Mouse (Mus musculus): ENCODE data around the gene Ndufa13. TPM values are rescaled to one million over a fixed set of nuclear protein-coding genes. Genes with fewer than 3 reads are reported as not detected.

Gene Ndufa13
- polyA plus RNA-seq, 1 experiment, result 195 TPM

GRCm38 (mm10) chr8:69912478-69913074, 10.2 kb upstream of the Ndufa13 start:
- TF ChIP-seq GATA1 (IDR thresholded peaks at IDR 0.05; ENCODE audit: borderline replicate concordance, low read length), result no peak
- TF ChIP-seq FLI1 (IDR thresholded peaks at IDR 0.05; ENCODE audit: low read length), result no peak
- Histone ChIP-seq H3K36me3 (replicated peaks; ENCODE audit: low read length) (peaks cover 100% of the 10 kb centered on the region), H3K4me1 (peaks cover 53% of the 10 kb centered on the region)

GRCm38 (mm10) chr8:69911917-69912316, 9.6 kb upstream of the Ndufa13 start:
- TF ChIP-seq GATA1 (IDR thresholded peaks at IDR 0.05; ENCODE audit: borderline replicate concordance, low read length), result no peak
- TF ChIP-seq FLI1 (IDR thresholded peaks at IDR 0.05; ENCODE audit: low read length), result no peak
- Histone ChIP-seq H3K27me3 (replicated peaks) (no peaks in the 10 kb centered on the region), H3K36me3 (replicated peaks; ENCODE audit: low read length) (peaks cover 99% of the 10 kb centered on the region)

More at GRCm38 (mm10) chr8:69912478-69913074, 10.2 kb upstream of the Ndufa13 start:
- Histone ChIP-seq H3K27me3 (replicated peaks) (no peaks in the 10 kb centered on the region), H3K9me3 (no peaks in the 10 kb centered on the region), H3K4me3 (replicated peaks) (no peak overlapping the region)

GRCm38 (mm10) chr8:69907106-69907505, 4.7 kb upstream of the Ndufa13 start:
- Histone ChIP-seq H3K4me3 (replicated peaks) (no peak overlapping the region), H3K9me3 (no peaks in the 10 kb centered on the region), H3K27me3 (replicated peaks) (no peaks in the 10 kb centered on the region), H3K4me1 (peaks cover 59% of the 10 kb centered on the region), H3K36me3 (replicated peaks; ENCODE audit: low read length) (peaks cover 55% of the 10 kb centered on the region)
- TF ChIP-seq FLI1 (IDR thresholded peaks at IDR 0.05; ENCODE audit: low read length) (no peak), GATA1 (IDR thresholded peaks at IDR 0.05; ENCODE audit: borderline replicate concordance, low read length) (no peak)

More at GRCm38 (mm10) chr8:69911917-69912316, 9.6 kb upstream of the Ndufa13 start:
- Histone ChIP-seq H3K4me3 (replicated peaks) (no peak overlapping the region), H3K9me3 (no peaks in the 10 kb centered on the region), H3K4me1 (peaks cover 50% of the 10 kb centered on the region)

GRCm38 (mm10) chr8:69906260-69906659, 3.9 kb upstream of the Ndufa13 start:
- Histone ChIP-seq H3K4me1 (peaks cover 60% of the 10 kb centered on the region), H3K36me3 (replicated peaks; ENCODE audit: low read length) (peaks cover 47% of the 10 kb centered on the region), H3K4me3 (replicated peaks) (no peak overlapping the region), H3K27me3 (replicated peaks) (no peaks in the 10 kb centered on the region), H3K9me3 (no peaks in the 10 kb centered on the region)
- TF ChIP-seq FLI1 (IDR thresholded peaks at IDR 0.05; ENCODE audit: low read length) (no peak), GATA1 (IDR thresholded peaks at IDR 0.05; ENCODE audit: borderline replicate concordance, low read length) (no peak)

GRCm38 (mm10) chr8:69904096-69904495, 1.7 kb upstream of the Ndufa13 start:
- Histone ChIP-seq H3K27me3 (replicated peaks) (no peaks in the 10 kb centered on the region), H3K9me3 (no peaks in the 10 kb centered on the region), H3K36me3 (replicated peaks; ENCODE audit: low read length) (peaks cover 32% of the 10 kb centered on the region), H3K4me1 (peaks cover 67% of the 10 kb centered on the region), H3K4me3 (replicated peaks) (no peak overlapping the region)
- TF ChIP-seq FLI1 (IDR thresholded peaks at IDR 0.05; ENCODE audit: low read length), result no peak
- no peak for TF ChIP-seq GATA1 (IDR thresholded peaks at IDR 0.05; ENCODE audit: borderline replicate concordance, low read length)

- H3K36me3 ChIP-seq (replicated peaks; ENCODE audit: low read length), result peaks cover 29% of the 10 kb centered on the region
- TF ChIP-seq GATA1 (IDR thresholded peaks at IDR 0.05; ENCODE audit: borderline replicate concordance, low read length), result no peak
- no peak; the same call in 1 of the 2 replicates for TF ChIP-seq FLI1 (IDR thresholded peaks at IDR 0.05; ENCODE audit: low read length)
- peak overlapping the region; percentile 99 for H3K4me3 ChIP-seq (replicated peaks)
Measured at GRCm38 (mm10) chr8:69903063-69903542, 745 bp upstream of the Ndufa13 start.

GRCm38 (mm10) chr8:69901484-69902162, 735 bp downstream of the Ndufa13 start:
- peaks cover 33% of the 10 kb centered on the region for H3K36me3 ChIP-seq (replicated peaks; ENCODE audit: low read length)
- no peaks in the 10 kb centered on the region for H3K27me3 ChIP-seq (replicated peaks)
- peak; percentile 98 for TF ChIP-seq FLI1 (IDR thresholded peaks at IDR 0.05; ENCODE audit: low read length)
- TF ChIP-seq GATA1 (IDR thresholded peaks at IDR 0.05; ENCODE audit: borderline replicate concordance, low read length), result no peak
- peak overlapping the region; percentile 99 for H3K4me3 ChIP-seq (replicated peaks)
- H3K4me1 ChIP-seq, result peaks cover 74% of the 10 kb centered on the region
- no peaks in the 10 kb centered on the region for H3K9me3 ChIP-seq

More at GRCm38 (mm10) chr8:69903063-69903542, 745 bp upstream of the Ndufa13 start:
- Histone ChIP-seq H3K27me3 (replicated peaks) (no peaks in the 10 kb centered on the region), H3K4me1 (peaks cover 67% of the 10 kb centered on the region), H3K9me3 (no peaks in the 10 kb centered on the region)

- no peak for TF ChIP-seq FLI1 (IDR thresholded peaks at IDR 0.05; ENCODE audit: low read length)
- TF ChIP-seq GATA1 (IDR thresholded peaks at IDR 0.05; ENCODE audit: borderline replicate concordance, low read length), result no peak
- Histone ChIP-seq H3K9me3 (no peaks in the 10 kb centered on the region), H3K4me3 (replicated peaks) (peak overlapping the region; percentile 99), H3K36me3 (replicated peaks; ENCODE audit: low read length) (peaks cover 35% of the 10 kb centered on the region), H3K27me3 (replicated peaks) (no peaks in the 10 kb centered on the region), H3K4me1 (peaks cover 75% of the 10 kb centered on the region)
Measured at GRCm38 (mm10) chr8:69900895-69901451, 1.4 kb downstream of the Ndufa13 start.

- Histone ChIP-seq H3K36me3 (replicated peaks; ENCODE audit: low read length) (peaks cover 46% of the 10 kb centered on the region), H3K9me3 (no peaks in the 10 kb centered on the region), H3K27me3 (replicated peaks) (no peaks in the 10 kb centered on the region), H3K4me3 (replicated peaks) (peak overlapping the region; percentile 16), H3K4me1 (peaks cover 83% of the 10 kb centered on the region)
- no peak for TF ChIP-seq GATA1 (IDR thresholded peaks at IDR 0.05; ENCODE audit: borderline replicate concordance, low read length)
- TF ChIP-seq FLI1 (IDR thresholded peaks at IDR 0.05; ENCODE audit: low read length), result no peak
Measured at GRCm38 (mm10) chr8:69899876-69900275, 2.5 kb downstream of the Ndufa13 start.

GRCm38 (mm10) chr8:69897857-69898256, 4.5 kb downstream of the Ndufa13 start:
- H3K4me3 ChIP-seq (replicated peaks), result peak overlapping the region; percentile 35
- H3K4me1 ChIP-seq, result peaks cover 79% of the 10 kb centered on the region
- no peak for TF ChIP-seq FLI1 (IDR thresholded peaks at IDR 0.05; ENCODE audit: low read length)
- TF ChIP-seq GATA1 (IDR thresholded peaks at IDR 0.05; ENCODE audit: borderline replicate concordance, low read length), result no peak
- H3K9me3 ChIP-seq, result no peaks in the 10 kb centered on the region
- H3K36me3 ChIP-seq (replicated peaks; ENCODE audit: low read length), result peaks cover 66% of the 10 kb centered on the region
- no peaks in the 10 kb centered on the region for H3K27me3 ChIP-seq (replicated peaks)

All from megakaryocyte, embryonic 14.5 days (primary cell).